Mouse (Mus musculus) adrenal gland, postnatal 36 days (tissue): ENCODE results near the gene Adamtsl3. TPM values are rescaled to one million over a fixed set of nuclear protein-coding genes. Genes with fewer than 3 reads are reported as not detected.

Source experiments
- DNase-seq, 2 experiments: peaks; one replicate each; pipeline ENCODE4 v3.0.0; 2021; ENCODE audit warnings: mixed read lengths in 1 of 2
- total RNA-seq, 2 experiments: library from RNA; stranded (reverse); gene quantifications; 2 replicates each; pipeline ENCODE4 v1.2.3; 2021

Adamtsl3 gene
- total RNA-seq, 2 experiments from 2014 or later: 2.0 to 3.4 TPM

- DNase-seq: peak; percentile 41 to 68
Observed at GRCm38 (mm10) chr7:82504101-82504500, 168.6 kb downstream of the Adamtsl3 start.

GRCm38 (mm10) chr7:82530583-82530982, 195.1 kb downstream of the Adamtsl3 start:
- DNase-seq: no peak

DNA sequence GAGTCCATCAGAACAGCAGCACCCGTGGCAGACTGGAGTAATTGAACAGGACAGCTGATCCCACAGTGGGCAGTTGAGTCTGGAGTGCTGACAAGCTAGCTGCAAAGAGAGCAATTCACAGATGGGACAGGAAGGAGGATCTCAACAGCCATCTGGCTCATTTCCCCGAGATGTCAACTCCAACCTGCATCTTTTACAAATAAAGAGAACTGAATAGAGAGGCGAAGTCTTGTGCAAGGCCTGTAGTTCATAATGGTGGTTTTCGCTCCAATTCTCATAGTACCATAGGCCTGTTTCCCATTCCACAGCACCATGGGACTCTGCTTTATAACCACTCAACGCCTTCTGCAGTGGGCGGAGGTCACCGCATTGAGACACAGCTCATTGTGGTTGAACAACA, 195.9 kb downstream of the Adamtsl3 start:
- DNase-seq: no peak

- DNase-seq: no peak
Observed at GRCm38 (mm10) chr7:82533188-82533587, 197.7 kb downstream of the Adamtsl3 start.

DNA sequence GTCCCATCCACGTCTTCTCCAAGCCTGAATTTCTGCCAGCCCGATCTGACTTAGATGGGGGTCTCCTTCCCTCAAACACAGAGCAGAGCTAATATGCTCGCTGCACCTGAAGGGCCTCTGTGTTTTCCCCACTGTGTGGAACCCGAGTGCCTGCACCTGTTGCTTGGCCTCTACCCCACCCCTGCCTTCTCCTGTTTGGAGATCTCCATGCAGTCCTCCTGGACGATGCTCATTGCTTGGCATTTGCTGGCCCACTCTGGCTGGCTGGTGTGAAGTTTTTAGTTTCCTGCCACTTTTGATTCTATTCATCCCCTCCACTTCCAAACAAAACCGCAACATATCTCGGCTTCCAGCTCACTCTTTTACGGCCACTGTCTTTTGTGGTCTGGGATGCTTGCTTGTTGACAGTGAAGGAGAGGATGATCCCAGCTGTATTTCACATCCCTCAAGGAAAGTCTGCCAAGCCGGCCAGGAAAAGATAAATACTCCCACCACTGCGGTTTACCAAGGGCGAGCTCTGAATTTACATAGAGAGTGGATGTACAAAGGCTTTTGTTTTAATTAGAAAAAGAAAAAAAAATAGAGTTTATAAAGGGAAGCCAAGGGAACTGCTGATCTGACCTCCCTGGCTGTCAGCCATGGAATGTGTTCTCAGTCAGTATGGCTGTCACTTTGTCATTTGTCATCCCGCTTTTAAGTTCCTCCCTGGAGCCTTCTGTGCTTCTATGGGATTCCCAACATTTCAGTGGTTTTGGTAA, 198.4 kb downstream of the Adamtsl3 start:
- peak; percentile 18 to 47 for DNase-seq

DNA sequence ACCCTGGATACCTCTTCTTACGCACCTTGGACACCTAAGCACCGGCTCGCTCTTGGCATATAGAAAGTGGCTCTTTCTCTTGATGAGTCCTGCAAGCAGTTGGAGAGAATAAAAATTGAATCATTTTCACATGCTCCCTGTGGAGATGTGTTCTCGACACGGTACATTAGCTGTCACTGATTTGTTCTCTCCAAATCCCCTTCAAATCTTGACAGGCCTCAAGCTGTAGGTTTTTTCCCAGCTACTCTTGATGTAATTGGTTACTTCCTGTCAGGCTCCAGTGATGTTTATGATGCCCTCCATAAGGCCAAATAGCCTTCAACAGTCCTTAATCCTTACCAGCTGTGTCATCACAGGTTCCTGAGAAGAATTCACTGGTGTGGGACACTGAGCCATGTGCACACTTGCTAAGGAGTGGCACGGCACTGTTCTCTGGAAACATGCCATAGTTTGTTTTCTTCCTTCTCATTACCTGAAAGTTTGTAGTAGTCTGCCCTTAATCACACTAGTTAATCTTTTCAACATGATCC, 209.0 kb downstream of the Adamtsl3 start:
- no peak for DNase-seq

DNA sequence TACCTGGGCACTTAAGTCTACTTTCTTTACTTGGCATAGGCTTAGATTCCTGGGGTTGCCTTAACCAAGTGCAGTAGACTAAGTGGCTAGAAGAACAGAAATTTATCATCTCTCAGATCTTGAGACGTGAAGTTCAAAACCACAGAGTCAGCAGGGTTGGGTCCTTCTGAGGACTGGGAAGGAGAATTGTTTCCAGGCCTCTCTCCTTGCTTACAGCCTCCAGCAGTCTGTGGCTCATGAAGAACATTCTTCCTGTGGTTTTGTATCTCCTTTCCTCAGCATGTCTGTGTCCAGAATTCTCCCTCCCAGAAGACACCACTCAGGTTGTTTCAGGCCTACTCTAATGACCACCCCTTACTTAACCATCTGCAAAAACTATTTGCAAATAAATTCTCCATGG, 216.5 kb downstream of the Adamtsl3 start:
- no peak for DNase-seq

DNA sequence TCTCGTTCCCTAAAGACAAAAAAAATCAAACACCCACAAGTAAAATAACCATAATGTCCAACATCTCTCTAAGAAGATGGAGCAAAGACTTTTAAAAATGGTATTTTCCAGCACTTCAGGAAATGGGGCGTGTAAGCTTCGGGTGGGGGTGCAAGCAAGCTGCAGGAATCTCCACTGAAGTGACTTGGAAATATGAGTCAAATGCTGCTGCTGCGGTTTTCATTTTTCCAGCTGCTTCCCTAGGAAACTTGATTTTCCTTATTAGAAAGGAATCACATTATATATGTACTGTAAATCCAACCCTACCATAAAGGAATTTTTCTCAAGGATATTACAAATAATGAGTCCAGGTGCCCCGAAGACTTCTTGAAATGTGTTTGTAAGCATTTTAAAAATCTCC, 220.3 kb downstream of the Adamtsl3 start:
- no peak for DNase-seq

DNA sequence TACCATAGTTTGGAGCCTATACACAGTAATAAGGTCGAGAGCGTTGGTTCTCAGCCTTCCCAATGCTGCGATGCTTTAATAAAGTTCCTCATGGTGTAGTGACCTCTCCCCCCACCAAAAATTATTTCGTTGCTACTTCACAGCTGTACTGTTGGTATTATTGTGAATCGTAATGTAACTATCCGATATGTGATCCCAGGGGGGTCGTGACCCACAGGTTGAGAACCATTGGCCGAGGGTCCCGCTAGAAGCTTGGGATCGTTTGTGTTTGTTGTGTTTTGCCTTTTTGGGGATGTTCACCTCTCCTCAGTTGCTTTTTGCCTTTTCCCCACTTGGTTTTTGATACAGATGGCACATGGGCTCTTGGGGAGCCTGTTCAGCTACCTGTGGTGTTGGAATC, 220.9 kb downstream of the Adamtsl3 start:
- no peak for DNase-seq

GRCm38 (mm10) chr7:82557111-82557510, 221.6 kb downstream of the Adamtsl3 start:
- DNase-seq: no peak

DNA sequence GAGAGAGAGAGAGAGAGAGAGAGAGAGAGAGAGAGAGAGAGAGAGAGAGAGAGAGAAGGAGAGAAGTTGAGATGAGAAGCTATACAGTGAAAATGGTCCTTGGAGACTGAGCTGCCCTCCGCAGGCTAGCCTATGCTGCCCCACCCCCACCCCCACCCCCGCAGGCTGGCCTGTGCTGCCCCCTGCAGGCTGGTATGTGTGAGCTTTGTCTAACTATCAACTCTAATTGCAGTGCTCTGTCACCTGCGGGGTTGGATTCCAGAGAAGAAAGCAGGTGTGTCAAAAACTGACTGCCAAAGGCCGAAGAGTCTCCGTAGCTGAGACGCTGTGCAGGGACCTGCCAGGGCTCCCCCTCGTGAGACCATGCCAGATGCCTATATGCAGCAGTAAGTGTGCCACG, 231.2 kb downstream of the Adamtsl3 start:
- no peak for DNase-seq

DNA sequence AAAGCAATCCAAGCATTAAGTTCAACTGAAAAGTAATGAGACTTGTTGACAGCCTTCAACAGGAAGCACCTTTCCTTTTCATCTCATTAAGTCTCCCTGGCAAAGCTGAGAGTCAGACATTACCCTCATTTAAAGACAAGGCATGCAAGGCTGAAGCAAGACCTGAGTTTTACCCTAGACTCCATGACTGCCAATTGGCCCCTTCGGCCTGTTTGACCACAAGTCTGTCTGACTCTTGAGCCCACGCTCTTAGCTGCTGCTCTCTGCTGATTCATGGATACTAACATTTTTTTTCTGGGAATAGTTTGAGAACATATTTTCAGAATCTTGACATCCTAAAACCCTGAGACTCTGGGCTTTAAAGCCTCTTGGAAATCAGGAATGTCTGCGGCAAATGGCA, 232.3 kb downstream of the Adamtsl3 start:
- no peak for DNase-seq

DNA sequence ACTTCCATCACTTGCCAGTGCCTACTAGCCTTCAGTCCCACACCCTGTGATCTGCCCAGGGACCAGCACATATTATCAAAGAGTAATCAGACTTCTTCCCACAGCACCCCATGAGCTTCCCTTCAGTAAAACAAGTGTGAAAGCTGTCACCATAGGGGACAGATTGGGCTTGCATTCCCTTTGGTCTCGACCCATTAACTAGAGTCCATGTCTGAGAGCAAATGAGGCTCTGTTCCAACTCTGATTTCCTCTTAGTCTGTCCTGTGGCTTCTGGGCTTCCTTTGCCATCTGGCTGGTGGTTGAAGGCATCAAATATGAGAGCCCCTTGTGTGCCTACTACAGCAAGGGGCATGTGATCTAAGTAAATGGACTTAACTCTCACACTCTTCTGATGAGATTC, 237.5 kb downstream of the Adamtsl3 start:
- no peak for DNase-seq

DNA sequence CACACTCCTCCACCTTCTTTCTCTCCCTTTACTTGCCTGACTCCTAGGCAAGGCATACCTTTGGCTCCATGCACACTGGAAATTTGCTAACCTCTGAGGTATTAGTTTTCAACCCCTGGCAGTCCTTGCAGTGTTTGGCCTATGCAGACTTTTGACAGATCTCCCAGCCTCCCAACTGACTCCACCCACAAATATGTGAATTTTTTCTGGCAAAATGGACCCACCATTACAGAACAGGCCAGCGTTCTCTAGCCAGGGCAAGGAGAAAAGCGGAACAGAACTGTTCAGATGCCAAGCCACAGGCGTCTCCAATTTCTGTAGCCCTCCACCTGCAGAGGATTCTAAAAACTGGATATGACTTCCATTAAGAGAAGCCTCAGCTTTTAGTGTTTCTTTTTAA, 244.5 kb downstream of the Adamtsl3 start:
- DNase-seq: no peak

DNA sequence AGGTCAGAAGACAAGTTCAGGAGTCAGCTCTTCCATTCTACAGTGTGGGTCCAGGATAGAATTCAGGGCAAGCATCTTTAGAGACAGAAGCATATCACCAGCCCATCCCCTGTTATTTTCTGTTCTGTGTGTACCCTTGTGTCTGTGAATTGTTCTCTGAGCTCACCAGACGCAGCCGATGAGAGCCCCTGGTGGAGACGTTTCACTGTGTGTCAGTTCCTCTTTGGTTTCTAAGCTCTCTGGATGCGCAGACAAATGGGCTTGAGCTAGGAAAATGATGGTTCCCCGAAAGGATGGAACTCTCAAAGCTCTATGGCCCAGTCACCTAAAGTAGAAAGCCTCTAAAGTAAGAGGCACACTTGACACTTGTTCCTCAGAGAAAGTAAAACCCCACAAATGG, 246.3 kb downstream of the Adamtsl3 start:
- DNase-seq: no peak

GRCm38 (mm10) chr7:82582534-82582933, 247.0 kb downstream of the Adamtsl3 start:
- DNase-seq: no peak

DNA sequence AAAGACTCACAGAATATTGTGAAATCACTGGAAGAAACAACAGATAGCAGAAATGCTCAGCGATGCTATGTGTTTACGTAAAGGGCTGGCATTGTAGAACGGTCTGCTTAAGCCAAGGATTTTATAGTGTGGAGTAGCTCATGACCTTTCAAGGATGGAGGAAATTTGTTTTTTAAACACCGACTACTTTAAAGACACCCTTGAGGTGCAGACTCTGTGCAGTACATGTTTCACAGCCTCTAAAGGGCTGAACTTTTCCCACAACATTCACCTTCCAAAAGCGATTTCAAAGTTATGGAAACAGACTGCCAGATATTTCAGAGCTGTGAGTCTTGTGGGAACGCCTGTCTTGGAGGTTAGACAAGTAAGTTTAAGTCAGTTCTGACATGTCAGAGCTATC, 255.4 kb downstream of the Adamtsl3 start:
- no peak for DNase-seq

- DNase-seq: no peak
Observed at GRCm38 (mm10) chr7:82602008-82602407, 266.5 kb downstream of the Adamtsl3 start.

DNA sequence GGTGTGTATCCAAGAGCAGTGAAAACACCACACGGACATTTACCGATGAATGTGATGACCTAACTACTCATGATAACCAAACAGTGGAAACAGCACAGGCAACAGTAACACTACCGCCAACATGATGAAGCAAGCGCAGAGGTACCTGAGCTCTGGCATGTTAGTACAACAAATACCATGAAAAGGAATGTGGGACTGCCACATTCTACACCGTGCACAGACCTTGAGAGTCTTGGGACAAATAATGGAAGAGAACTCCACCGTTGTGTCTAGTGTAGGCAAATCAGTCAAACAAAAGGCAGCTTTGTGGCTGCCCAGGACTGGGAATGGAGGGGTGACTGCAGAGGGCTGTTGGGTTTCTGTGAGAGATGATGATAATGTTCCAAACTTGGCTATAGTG, 269.9 kb downstream of the Adamtsl3 start:
- no peak for DNase-seq

DNA sequence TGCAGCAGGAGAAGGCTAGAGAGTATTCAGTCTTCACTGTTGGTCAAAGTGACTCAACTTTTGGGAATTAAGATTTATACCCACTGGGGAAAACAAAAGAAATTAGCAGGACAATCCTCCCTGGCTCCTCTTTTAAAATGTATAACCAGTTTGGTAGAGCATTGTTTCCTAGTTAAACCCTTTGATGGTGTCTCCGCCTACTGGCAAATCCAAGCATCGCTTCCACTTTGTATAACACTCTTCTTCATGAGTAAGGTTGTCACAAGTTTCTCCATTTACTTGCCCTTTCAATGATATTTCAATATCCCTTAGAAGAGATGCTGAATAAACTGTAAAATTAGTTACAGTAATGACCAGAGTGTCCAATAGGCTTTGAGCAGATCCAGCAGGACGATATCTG, 274.1 kb downstream of the Adamtsl3 start:
- DNase-seq: no peak

DNA sequence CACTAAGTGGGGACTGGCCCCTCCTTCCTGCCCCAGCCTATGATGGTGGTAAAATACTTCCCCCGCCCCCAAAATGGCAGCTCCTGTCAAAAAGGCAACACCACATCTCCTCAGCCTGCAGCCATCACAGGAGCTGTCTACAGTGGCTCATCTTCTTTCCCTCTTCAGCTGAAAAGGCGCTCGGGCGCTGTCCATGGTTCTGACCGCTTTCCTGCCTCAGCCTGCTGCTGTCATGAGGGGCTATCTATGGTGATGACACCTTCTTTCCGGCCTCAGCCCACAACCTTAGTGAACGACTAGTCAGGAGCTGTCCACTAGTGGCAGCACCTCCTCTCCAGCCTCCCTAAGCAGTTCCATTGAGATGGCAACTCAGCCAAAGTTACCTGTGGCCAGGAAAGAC, 289.8 kb downstream of the Adamtsl3 start:
- DNase-seq: peak; percentile 65 to 70

- no peak for DNase-seq
Observed at GRCm38 (mm10) chr7:82647183-82647582, 311.7 kb downstream of the Adamtsl3 start.

DNA sequence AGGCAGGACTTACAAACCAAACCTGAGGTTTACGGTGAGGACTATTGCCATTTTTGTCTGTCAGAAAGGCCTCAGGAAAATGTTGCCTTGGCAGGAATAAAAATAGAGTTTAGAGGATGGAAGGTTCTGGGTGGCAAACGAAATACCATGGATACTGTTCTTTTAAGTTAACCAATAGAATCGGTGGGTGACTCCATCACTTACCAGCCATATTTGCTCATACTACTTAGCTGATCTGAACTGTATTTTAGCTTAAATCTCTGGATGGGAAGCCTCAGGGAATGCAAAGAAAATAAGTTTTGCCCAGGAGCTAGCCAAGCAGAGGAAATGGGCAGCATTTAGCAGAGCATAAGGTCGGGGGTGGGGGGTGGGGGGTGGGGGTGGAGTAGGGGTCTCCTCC, 312.4 kb downstream of the Adamtsl3 start:
- DNase-seq: no peak

GRCm38 (mm10) chr7:82648353-82649080, 313.0 kb downstream of the Adamtsl3 start, which contains the start of the genes Saxo2 and Efl1:
Gene Saxo2, minus strand, starts transcription at chr7:82648528.
Gene Efl1, plus strand, starts transcription at chr7:82648614.
- DNase-seq: peak; percentile 95 to 97
